Mouse (Mus musculus) neural tube, embryonic 12.5 days (tissue): ENCODE measurements around the gene Bcl2a1b. TPM values are rescaled to one million over a fixed set of nuclear protein-coding genes. Genes with fewer than 3 reads are reported as not detected.

Source experiments
- polyA plus RNA-seq: library from polyadenylated mRNA; unstranded; fragments of >200 nt; fragmentation: Nextera tagmentation; extraction: Ambion mirVana; gene quantifications from 2 replicates; pipeline ENCODE4 v1.2.1, GENCODE M21; 2016

Gene Bcl2a1b
- polyA plus RNA-seq, 1 experiment from 2014 or later = 1.0 TPM

Other genes with a start within 250 kb of the Bcl2a1b start
- not detected in 2 replicates for gene Bcl2a1a, start 242.3 kb upstream of the Bcl2a1b start, polyA plus RNA-seq
- not detected in 2 replicates for gene Trim43b, start 106.4 kb upstream of the Bcl2a1b start, polyA plus RNA-seq
- 0.70 TPM in 1 of 2 replicates, not detected in the other for gene Gm29094, start 170 bp downstream of the Bcl2a1b start, polyA plus RNA-seq
- gene Mthfs, start 11.5 kb downstream of the Bcl2a1b start, polyA plus RNA-seq = 17.1 and 18.0 TPM in 2 replicates